Mouse (Mus musculus): ENCODE data around the gene Cldn19.

DNA sequence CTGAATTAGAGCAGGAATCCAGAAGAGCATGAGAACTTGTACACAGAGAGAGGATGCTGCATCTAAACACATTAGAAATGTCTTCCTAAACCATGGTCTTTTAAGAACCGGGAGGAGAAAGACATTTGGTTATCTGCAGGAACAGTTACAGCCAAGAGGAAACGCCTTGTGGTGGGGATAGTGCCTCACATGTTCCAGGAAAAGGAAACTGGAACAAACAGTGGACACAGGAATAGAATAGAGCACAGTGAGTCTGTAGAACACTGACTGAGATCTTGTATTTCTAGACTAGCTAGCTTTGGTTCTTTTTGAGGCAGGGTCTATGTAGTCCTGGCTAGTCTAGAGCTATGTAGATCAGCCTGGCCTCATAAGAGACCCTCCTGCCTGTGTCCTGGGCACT lies 20.0 kb downstream of the Cldn19 start:
- no peak for TF ChIP-seq CTCF (IDR thresholded peaks at IDR 0.05; ENCODE audit: extremely low read depth, insufficient read depth, low read length)
- no peak for TF ChIP-seq POLR2A (IDR thresholded peaks at IDR 0.05; ENCODE audit: extremely low read depth, insufficient read depth, low read length)

Measured in cortical plate, adult 2 months (tissue).